Mouse (Mus musculus): ENCODE measurements around the gene Kif5a. TPM values are rescaled to one million over a fixed set of nuclear protein-coding genes. Genes with fewer than 3 reads are reported as not detected.

Gene Kif5a
- total RNA-seq, 2 experiments from 2014 or later = 1.1 to 1.6 TPM

DNA sequence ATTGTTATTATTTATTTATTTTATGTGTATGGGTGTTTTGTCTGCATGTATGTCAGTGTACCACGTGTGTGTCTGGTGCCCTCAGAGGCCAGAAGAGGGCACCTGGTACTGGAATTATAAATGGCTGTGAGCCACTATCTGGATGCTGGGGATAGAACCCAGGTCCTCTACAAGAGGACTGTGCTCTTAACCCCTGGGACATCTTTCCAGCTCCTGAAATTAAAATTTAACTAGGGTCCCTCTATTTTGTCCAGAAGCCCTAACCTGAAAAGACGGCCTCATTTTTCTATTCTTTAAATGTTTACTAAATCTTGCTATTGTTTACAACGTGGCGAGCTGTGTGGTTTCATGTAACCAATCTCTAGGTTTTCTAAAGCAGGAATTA is 2.6 kb upstream of the Kif5a start:
- no peak for DNase-seq

DNA sequence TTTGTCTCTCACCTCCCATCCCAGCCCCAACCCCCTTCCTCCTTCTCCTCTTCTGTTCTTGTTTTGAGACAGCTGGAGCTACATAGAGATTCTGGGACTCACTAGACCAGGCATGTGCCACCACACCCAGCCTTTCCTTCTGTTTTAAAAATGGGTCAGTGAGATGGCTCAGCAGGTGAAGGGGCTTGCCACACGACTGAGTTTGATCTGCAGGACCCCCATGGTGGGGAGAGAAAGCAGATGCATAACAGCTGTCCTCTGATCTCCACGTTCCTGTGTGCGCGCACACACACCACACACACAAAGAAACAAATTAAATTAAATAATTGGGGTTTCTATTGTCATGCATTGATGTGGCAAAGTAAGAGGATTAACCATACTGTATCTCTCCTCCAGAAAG is 1.8 kb upstream of the Kif5a start:
- DNase-seq = no peak

GRCm38 (mm10) chr10:127264336-127264735 is 1.2 kb upstream of the Kif5a start:
- no peak for DNase-seq

DNA sequence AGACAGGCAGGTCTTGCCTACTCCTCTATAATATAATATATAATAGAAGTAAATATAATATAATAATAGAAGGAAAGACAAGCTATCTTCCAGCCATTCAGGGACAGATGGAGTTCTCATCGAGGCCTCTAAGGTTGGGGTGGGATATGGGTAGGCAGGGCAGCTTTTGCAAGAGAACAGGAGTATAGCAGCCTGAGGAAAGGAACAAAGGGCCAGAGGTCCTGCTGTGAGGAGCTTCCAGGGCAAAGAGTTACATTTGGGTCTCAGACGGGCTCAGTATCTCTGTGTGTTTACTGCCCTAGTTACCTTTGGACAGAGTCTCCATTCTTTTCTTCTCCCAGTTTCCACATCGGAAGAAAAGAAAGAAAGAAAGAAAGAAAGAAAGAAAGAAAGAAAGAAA is 483 bp upstream of the Kif5a start:
- no peak for DNase-seq

GRCm38 (mm10) chr10:127261706-127262547 is 1.2 kb downstream of the Kif5a start:
- DNase-seq = no peak

DNA sequence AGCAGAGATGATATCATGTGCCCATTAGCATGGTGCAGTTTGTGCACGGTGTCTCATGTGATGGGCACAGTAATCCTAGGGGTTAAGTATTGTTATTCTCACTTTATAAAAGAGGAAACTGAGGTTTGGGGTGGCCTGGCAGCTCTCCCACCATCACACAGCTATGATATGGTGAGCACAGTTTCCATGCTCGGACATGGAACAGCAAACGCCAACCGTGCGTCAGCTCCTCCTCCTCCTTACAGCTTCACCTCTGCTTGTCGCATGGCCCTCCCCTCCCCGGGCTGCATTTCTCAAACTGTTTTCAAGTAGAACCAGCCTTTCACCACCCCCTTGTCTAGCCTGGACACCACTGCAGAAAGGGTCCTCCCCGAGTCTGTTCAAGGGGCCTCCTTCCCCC is 4.7 kb downstream of the Kif5a start:
- DNase-seq = no peak

DNA sequence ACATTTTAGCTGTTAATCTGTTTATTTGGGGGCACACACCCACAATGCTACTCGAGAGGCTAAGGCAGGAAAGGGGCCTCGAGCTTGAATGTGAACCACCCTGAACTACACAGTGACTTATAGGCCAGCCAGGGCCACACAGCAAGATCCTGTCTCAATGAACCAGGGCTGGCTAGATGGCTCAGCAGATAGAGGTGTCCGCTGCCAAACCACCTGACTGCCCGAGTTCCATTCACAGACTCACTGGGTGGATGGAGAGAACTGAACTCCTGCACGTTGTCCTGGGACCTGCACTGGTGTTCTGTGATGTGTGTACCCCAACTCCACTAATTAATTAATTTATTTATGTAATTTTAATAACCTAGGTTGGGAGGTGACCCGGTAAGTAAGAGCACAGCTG is 5.4 kb downstream of the Kif5a start:
- no peak for DNase-seq

DNA sequence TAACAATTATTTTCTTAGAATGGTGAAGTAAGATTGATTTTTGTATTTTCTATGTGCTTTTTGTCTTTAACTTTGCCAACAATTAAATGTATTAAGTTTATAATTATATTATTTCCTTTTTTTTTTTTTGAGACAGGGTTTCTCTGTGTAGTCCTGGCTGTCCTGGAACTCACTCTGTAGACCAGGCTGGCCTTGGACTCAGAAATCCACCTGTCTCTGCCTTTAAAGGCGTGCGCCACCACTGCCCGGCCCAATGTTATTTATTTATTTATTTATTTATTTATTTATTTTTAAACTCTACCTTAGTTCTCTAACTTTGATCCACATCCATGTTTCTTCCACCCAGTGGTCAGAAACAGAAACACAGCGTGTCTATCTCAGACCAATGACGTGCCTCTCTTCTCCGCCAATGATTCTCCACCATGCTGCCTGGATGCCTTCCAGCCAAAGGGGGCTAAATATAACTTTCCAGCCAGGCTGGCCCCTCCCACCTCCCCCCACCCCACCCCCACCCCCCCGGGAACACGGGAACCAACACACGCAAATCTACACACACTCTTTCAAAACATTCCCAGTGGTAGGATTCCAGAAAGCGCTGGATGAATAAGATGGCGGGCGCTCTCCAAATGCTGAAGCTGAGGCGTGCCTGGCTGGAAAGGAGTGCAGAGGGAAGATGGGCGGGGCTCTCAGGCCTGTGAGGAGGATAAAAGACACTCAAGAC is 7.4 kb downstream of the Kif5a start:
- DNase-seq = peak; percentile 60

DNA sequence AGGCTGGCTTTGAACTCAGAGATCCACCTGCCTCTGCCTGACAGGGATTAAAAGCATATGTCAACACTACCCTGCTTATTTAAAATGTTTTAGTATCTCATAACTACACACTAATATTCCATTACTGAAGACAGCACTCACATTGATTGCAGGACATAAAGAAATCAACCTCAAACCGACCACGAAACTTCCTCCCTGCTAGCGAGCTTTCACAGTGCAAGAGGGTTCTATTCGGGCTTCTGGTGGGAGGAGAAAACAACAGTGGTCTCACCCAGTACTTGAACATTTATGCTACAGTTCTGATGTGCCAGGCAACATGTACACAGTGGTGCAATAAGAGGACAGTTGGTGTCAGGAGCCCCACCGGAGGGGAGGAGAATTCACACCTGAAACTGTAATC is 12.3 kb downstream of the Kif5a start:
- no peak for DNase-seq

DNA sequence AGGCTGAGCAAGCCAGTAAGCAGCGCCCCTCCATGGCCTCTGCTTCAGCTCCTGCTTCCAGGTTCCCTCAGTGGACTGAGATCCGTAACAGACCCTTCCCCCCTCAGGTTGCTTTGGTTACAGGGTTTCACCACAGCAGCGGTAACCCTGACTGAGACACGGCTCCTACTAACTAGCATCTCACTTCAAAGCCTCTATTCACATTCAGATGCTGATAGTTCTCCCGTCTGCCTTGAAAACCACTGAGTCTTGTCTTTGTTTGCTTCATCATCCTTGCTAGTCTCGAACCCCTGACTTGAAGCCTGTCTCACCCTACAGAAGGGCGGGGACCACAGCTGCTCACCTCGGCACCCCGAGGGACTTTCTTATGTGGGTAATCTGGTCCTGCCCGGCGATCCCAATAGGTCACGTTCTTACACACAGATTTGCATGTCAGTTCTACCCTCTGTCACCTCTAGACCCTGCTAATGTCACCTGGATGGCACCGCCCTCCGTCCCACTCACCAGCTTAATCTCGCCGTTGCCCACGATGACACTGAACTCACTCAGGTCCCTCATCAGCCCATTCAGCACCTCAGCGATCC is 24.8 kb downstream of the Kif5a start:
- no peak for DNase-seq

DNA sequence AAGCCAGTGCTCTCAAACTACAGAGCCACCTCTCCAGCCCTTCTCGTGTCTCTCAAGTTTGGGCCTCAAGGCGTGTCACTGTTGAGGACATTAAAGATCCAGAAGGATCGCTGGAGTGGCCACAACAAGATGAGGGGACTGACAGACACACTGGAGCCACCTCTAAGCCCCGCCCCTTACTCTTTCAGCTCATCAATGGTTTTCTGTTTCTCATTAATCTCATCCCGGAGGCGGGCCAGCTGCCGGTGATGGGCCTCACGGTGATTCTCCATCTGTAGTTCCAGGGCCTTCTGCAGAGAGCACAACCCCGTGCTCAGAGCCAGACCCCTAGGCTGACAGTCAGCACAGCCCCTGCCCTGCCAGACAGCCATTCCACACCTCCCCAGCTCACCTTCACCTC is 26.6 kb downstream of the Kif5a start:
- no peak for DNase-seq

DNA sequence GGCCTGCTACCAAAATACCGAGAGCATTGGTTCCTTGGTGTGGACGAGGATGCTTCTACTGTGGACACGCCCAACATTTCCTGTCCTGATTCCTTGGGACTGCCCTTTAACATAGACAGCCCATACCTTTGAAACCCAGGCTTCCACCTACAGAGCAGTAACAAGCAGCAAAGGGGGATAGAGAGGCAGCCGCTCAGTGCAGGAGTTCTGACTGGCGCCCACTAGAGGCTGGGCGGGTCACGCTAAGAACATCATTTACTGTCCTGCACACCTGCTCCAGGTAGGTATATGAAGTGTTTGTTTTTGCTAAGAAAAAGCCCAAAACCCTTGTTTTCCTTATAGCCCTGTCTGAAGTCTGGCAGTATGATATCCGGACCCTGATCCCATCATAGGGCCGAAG is 30.0 kb downstream of the Kif5a start:
- no peak for DNase-seq

- no peak for DNase-seq
These were observed 31.4 kb downstream of the Kif5a start for GRCm38 (mm10) chr10:127231741-127232140.

GRCm38 (mm10) chr10:127230693-127231092 is 32.5 kb downstream of the Kif5a start:
- DNase-seq = no peak

- DNase-seq = no peak
These were observed 34.3 kb downstream of the Kif5a start for GRCm38 (mm10) chr10:127228897-127229296.

GRCm38 (mm10) chr10:127227163-127227562 is 36.0 kb downstream of the Kif5a start:
- no peak for DNase-seq

- no peak for DNase-seq
These were observed 36.7 kb downstream of the Kif5a start for GRCm38 (mm10) chr10:127226318-127226895.

GRCm38 (mm10) chr10:127225732-127226131 is 37.4 kb downstream of the Kif5a start:
- no peak for DNase-seq

- DNase-seq = no peak
These were observed 37.9 kb downstream of the Kif5a start for GRCm38 (mm10) chr10:127225213-127225612.

DNA sequence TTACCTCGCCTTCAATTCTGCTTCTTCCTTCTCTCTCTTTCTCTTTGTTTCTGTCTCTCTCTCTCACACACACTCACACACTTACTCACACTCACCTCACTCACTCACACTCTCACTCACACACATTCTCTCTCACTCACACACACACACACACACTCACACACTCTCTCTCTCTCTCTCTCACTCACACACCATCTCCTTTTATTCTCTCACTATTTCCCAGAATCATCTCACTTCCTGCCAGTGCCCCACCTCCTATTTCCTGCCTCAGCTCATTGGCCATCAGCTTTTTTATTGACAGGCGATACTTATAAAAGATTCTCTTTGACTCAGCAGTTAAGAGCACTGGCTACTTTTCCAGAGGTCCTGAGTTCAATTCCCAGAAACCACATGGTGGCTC is 44.8 kb downstream of the Kif5a start:
- DNase-seq = no peak

GRCm38 (mm10) chr10:127217177-127217576 is 46.0 kb downstream of the Kif5a start:
- no peak for DNase-seq

DNA sequence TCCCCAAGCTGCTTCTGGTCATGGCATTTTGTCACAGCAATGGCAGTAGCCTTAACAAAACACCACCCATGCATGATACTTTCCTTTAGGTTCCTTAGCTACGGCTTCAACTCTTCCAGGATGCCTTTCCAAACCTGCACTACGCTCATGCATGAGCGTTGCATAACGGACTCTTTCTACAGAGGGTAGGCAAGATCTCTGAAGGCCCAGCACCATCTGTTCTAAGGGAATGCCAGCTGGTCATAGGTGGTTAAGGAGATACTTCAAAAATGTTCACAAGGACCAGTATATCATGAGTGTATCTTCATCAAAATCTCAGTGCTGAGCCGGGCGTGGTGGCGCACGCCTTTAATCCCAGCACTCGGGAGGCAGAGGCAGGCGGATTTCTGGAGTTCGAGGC is 46.7 kb downstream of the Kif5a start:
- DNase-seq = no peak

- no peak for DNase-seq
These were observed 48.7 kb downstream of the Kif5a start for GRCm38 (mm10) chr10:127214422-127214803.
